Mouse (Mus musculus): ENCODE data around the gene Gm26602.

DNA sequence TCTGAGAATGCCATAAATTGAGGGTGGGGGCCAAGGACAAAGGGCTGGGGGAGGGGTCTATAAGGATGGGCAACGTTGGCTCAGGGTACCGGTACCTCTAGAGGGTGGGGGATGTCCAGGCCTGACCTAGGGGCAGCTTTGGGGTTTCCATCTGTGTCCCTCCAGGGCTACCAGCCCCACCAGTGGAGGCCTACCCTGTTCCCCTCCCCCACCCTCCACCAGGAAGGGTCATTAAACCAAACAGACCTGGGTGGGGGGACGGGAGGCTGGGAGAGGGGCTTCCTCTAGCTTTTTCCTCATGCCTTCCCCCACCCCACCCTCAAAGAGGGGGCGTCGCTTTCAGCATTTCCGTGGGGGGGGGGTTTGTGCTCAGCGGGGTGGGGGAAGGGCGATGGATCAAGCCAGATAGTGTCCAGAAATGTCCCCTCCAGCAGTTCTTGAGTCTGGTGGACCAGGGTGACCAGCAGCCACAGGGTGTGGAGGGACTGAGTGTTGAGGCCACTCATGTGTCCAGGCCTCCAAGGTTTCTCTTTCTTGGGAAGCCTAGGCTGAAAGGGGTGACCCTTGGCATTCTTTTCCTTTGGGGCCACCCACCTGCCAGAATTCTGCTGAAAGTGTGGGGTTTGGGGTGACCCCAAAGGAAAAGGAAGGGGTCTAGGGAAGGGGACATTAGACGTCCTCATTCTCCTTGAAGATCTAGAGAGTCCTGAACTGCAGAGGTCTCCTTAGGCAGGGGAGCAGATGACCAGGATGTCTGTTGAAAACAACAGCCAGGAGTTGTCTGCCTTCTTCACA lies 18.4 kb downstream of the Gm26602 start:
- TF ChIP-seq CTCF (IDR thresholded peaks at IDR 0.05) (no peak), EP300 (IDR thresholded peaks at IDR 0.05) (no peak)

Measured in lung, postnatal 0 days (tissue).